Mouse (Mus musculus) ES-CJ7 (cell line): ENCODE measurements around the gene Bpifb2.
A peak's percentile ranks its signal among the peaks of the same experiment; 100 is the strongest.

Source experiments
- DNase-seq: peaks from one replicate; pipeline ENCODE4 v3.0.0; 2011; ENCODE audit warnings: low read depth, low spot score

Gene Bpifb2

DNA sequence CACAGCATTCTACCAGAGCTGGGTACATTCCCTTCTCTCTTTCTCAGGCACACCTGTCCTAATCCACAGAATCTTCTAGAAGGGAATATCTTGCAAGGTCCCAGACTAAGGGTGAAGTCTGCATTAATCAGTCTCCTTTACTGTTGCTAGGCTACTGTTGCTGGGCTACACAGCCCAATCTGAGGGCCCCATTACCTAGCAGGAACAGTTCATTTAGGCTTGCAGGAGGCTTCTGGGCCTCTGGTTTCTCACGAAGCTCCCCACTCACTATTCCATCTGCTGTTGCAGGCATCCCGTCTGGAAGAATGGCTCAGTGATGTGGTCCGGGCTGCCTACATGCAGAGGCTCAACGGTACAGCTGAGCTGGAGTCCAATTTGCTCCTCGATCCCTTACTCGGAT, 56.3 kb downstream of the Bpifb2 start:
- DNase-seq: no peak

DNA sequence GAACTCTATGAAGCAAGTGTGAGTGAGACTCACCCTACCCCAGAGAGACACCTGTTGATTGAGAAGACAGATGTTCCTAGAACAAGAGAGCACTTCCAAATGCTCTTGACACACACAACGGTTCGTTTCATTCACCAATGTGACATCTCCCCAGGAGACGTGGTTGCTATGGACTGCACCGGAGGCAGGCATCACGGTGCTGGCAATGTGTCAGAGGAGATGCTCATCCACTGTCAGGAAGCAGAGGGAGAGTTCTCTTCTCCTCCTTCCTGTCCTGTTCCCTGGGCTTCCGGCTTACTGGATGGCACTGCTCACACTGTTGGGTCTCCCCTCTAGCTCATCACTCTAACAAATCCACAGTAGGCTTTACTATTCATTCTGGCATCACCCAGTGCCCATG, 58.5 kb downstream of the Bpifb2 start:
- no peak for DNase-seq

DNA sequence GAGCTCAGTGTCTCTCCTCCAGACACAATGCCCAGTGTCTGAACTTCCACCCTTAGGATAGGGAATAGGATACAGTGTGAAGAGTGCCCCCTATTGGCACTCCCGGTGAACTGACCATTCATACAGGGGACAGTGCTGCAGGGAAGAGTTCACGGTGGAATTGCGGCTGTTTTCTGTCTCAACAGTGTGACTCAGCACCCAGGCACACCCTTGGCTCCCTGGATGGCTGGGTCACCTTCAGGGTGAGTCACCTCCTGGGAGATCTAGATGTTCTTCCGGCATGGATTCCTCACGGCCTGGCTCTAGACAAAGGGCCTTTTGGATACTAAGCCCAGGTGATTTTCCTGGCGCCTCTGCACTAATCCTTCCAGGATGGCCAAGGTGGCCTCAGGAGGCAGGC, 60.5 kb downstream of the Bpifb2 start:
- peak; percentile 16 for DNase-seq

DNA sequence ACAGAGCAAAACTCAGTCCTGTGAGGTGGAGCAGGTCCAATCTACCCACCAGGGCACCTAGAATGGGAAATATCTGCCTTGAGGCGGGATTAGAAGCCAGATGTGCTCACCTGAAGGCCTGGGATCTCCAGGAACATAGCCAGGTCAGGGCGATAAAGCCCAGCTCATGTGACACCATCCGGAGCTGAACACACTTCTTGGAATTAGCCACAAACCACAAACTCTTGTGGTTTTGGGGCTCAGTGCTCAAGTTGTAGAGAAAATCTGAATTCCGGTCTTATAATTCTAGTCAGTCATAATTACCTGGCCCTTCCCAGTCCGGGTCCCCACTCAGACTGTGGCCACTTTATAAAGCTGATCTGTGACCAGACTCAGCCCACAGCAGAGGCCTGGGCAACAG, 63.0 kb downstream of the Bpifb2 start, which contains the start of gene Bpifb4:
Bpifb4 (plus strand) TSS at position 370 of the 400 bp plus-strand sequence.
- no peak for DNase-seq

DNA sequence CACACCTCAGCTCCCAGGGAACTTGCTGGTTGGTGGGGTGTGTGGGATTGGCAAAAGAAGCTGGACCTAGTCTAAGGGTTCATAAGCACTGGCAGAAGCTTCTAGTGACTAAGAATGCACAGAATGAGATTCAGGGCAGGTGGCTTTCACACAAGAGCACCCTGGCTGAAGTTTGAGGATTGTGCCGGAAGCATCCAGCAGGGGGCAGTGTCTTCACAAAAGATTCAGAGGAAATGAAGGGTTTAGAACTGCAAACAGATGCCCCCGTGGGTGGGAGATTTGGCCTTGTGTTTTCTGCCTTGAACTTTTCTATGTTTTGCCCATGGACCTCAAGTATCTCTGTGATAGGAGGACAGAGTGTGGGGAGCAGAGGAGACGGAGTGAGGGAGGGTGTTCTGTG, 68.7 kb downstream of the Bpifb2 start:
- peak; percentile 57 for DNase-seq

DNA sequence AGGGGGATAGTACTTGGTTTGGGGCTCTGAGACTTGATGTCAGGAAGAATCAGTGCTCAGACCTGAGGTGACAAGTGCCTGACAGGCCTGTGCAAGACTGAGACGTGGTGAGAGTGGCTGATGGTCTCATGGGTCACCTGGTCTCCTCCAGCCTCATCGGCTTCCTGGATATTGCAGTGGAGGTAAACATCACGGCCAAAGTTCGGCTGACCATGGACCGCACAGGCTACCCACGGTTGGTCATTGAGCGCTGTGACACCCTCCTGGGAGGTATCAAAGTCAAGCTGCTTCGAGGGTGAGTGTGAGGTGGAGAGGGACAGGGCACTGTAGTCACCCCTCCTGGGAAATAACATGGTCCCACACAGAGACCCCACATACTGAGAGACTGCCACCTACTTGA, 69.7 kb downstream of the Bpifb2 start:
- no peak for DNase-seq
